Mouse (Mus musculus): ENCODE data around the gene Pclaf. TPM values are rescaled to one million over a fixed set of nuclear protein-coding genes. Genes with fewer than 3 reads are reported as not detected.

Gene Pclaf
- total and polyA plus RNA-seq, 2 experiments from 2014 or later: 8.2 to 9.4 TPM

DNA sequence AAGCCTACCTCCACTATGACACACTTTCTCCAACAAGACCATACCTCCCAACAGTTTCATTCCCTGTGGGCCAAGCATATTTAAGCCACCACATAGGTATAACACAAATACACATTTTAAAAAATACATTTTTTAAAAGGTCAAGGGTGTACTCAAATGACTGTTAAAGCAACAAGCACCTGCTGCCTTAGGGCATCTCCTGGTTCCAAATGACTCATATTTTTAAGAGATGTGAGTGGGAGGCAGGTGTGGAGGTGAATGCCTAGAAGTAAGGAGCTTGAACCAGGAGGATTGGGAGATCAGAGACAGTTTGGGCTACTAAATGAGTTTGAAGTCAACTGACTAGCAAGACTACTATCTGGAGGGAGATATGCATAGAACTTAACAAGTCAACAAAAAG, 39.8 kb downstream of the Pclaf start:
- Histone ChIP-seq H3K4me3 (ENCODE audit: low read depth, low read length) (no peak overlapping the region), H3K27ac (ENCODE audit: low read depth, low read length) (no peak overlapping the region), H3K27me3 (ENCODE audit: insufficient read depth, low read length) (no peaks in the 10 kb centered on the region), H3K9ac (replicated peaks; ENCODE audit: low read length, poor library complexity, severe bottlenecking) (no peak overlapping the region), H3K4me2 (ENCODE audit: low read depth, low read length, poor library complexity, severe bottlenecking) (no peak overlapping the region), H3K4me1 (ENCODE audit: insufficient read depth, low read length) (no peaks in the 10 kb centered on the region), H3K9me3 (ENCODE audit: low read length) (no peaks in the 10 kb centered on the region), H3K36me3 (ENCODE audit: insufficient read depth, low read length) (no peaks in the 10 kb centered on the region)
- ATAC-seq (ENCODE audit: low FRiP score) (no peak), DNase-seq (ENCODE audit: low spot score) (no peak)
- no peak for TF ChIP-seq CTCF (IDR thresholded peaks at IDR 0.05)

DNA sequence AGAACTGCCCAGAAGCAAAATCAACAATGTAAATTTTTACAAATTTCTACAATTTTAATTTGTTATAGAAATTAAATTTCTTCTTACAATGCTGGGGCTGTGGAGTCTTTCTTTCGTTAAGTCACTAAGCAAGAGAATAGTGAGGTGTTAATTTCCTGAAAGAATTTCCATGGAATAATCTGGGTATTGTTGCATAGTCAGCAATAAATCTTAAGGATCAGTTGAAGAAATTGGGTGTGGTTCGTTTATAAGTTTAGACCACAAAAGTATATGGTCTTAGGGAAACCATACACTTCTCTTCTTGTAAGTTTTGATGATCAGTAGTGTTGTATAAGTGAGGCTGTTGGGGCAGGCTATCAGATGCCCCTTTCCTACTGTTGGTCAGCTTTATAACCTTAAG, 47.5 kb downstream of the Pclaf start:
- 97% methylated on average over 2 of the region's 2 CpGs for WGBS
- H3K27me3 ChIP-seq (ENCODE audit: insufficient read depth, low read length): no peaks in the 10 kb centered on the region
- no peak overlapping the region for H3K4me2 ChIP-seq (ENCODE audit: low read depth, low read length, poor library complexity, severe bottlenecking)
- H3K9ac ChIP-seq (replicated peaks; ENCODE audit: low read length, poor library complexity, severe bottlenecking): no peak overlapping the region
- ATAC-seq (ENCODE audit: low FRiP score) (no peak), DNase-seq (ENCODE audit: low spot score) (no peak)
- H3K27ac ChIP-seq (ENCODE audit: low read depth, low read length): no peak overlapping the region
- H3K9me3 ChIP-seq (ENCODE audit: low read length): no peaks in the 10 kb centered on the region
- H3K4me3 ChIP-seq (ENCODE audit: low read depth, low read length): no peak overlapping the region
- no peaks in the 10 kb centered on the region for H3K4me1 ChIP-seq (ENCODE audit: insufficient read depth, low read length)
- no peak for TF ChIP-seq CTCF (IDR thresholded peaks at IDR 0.05)
- no peaks in the 10 kb centered on the region for H3K36me3 ChIP-seq (ENCODE audit: insufficient read depth, low read length)

DNA sequence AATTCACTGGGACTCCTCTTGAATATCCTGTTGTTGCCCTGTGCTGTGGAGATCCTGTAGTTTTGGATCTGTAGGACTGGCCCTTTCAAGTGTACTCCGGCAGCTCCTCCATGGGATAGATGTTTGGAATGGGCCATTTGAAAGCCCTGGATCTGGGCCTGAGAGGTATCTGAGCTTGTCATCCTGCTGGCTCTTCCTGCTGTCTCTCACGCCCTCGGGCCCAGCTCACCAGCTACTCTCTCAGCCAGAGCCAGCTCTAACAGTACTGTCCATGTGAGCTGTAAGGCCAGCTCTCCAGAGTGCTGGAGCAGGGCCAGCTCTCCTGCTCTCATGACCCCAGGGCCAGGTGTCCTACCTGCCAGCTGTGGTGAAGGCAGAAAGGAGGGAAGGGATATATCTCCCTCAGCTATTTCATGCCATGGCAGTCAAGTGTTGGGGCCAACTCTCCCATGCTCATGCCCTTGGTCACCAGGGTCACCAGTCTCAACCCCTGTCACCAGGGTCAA, 61.1 kb downstream of the Pclaf start:
- H3K4me3 ChIP-seq (ENCODE audit: low read depth, low read length): no peak overlapping the region
- TF ChIP-seq CTCF (IDR thresholded peaks at IDR 0.05): no peak
- no peak for DNase-seq (ENCODE audit: low spot score)
- H3K9me3 ChIP-seq (ENCODE audit: low read length): no peaks in the 10 kb centered on the region
- H3K27me3 ChIP-seq (ENCODE audit: insufficient read depth, low read length): no peaks in the 10 kb centered on the region
- WGBS: 87% methylated on average over 3 of the region's 3 CpGs
- H3K9ac ChIP-seq (replicated peaks; ENCODE audit: low read length, poor library complexity, severe bottlenecking): no peak overlapping the region
- peaks cover 4% of the 10 kb centered on the region; the same call in 1 of the 2 replicates for H3K36me3 ChIP-seq (ENCODE audit: insufficient read depth, low read length)
- no peak overlapping the region for H3K4me2 ChIP-seq (ENCODE audit: low read depth, low read length, poor library complexity, severe bottlenecking)
- no peak overlapping the region for H3K27ac ChIP-seq (ENCODE audit: low read depth, low read length)
- no peak for ATAC-seq (ENCODE audit: low FRiP score)
- H3K4me1 ChIP-seq (ENCODE audit: insufficient read depth, low read length): no peaks in the 10 kb centered on the region

Other genes starting within 250 kb of the Pclaf start
- gene Oaz2, start 222.2 kb upstream of the Pclaf start, total RNA-seq (2014; rRNA removed): 252 and 274 TPM in 2 replicates
- gene Oaz2, start 222.2 kb upstream of the Pclaf start, polyA plus RNA-seq (2015; fragmentation: Nextera tagmentation; extraction: Ambion mirVana): 382 and 399 TPM in 2 replicates
- gene Zfp609, start 62.7 kb upstream of the Pclaf start, total RNA-seq (2014; rRNA removed): 11.2 and 11.8 TPM in 2 replicates
- 4.5 and 5.4 TPM in 2 replicates for gene Zfp609, start 62.7 kb upstream of the Pclaf start, polyA plus RNA-seq (2015; fragmentation: Nextera tagmentation; extraction: Ambion mirVana)
- gene Trip4, start 18.6 kb downstream of the Pclaf start, total RNA-seq (2014; rRNA removed): 29.8 and 32.1 TPM in 2 replicates
- 25.1 and 25.6 TPM in 2 replicates for gene Trip4, start 18.6 kb downstream of the Pclaf start, polyA plus RNA-seq (2015; fragmentation: Nextera tagmentation; extraction: Ambion mirVana)
- 25.7 and 28.6 TPM in 2 replicates for gene Csnk1g1, start 18.7 kb downstream of the Pclaf start, total RNA-seq (2014; rRNA removed)
- gene Csnk1g1, start 18.7 kb downstream of the Pclaf start, polyA plus RNA-seq (2015; fragmentation: Nextera tagmentation; extraction: Ambion mirVana): 14.2 and 17.4 TPM in 2 replicates
- gene Ppib, start 170.0 kb downstream of the Pclaf start, total RNA-seq (2014; rRNA removed): 209 and 255 TPM in 2 replicates
- gene Ppib, start 170.0 kb downstream of the Pclaf start, polyA plus RNA-seq (2015; fragmentation: Nextera tagmentation; extraction: Ambion mirVana): 339 and 341 TPM in 2 replicates
- gene Snx22, start 179.5 kb downstream of the Pclaf start, total RNA-seq (2014; rRNA removed): 6.7 and 7.4 TPM in 2 replicates
- 9.6 and 11.1 TPM in 2 replicates for gene Snx22, start 179.5 kb downstream of the Pclaf start, polyA plus RNA-seq (2015; fragmentation: Nextera tagmentation; extraction: Ambion mirVana)
- gene Snx1, start 236.3 kb downstream of the Pclaf start, total RNA-seq (2014; rRNA removed): 42.3 and 47.1 TPM in 2 replicates
- gene Snx1, start 236.3 kb downstream of the Pclaf start, polyA plus RNA-seq (2015; fragmentation: Nextera tagmentation; extraction: Ambion mirVana): 38.1 and 44.0 TPM in 2 replicates
- gene Ciao2a, start 236.4 kb downstream of the Pclaf start, total RNA-seq (2014; rRNA removed): 27.5 and 28.2 TPM in 2 replicates
- 62.1 and 65.7 TPM in 2 replicates for gene Ciao2a, start 236.4 kb downstream of the Pclaf start, polyA plus RNA-seq (2015; fragmentation: Nextera tagmentation; extraction: Ambion mirVana)

All from midbrain, postnatal 0 days (tissue).